Mouse (Mus musculus) cerebellum, adult 2 months (tissue): Measurements from ENCODE around the gene Rabep2.

Experiments used
- CTCF ChIP-seq: fragments of 200-500 bp; IDR thresholded peaks from 2 replicates; pipeline ENCODE4 v1.5.1; 2011; ENCODE audit warnings: low read depth, mild to moderate bottlenecking, control low read depth, low read length, moderate library complexity, borderline replicate concordance; ENCODE audit not compliant: insufficient read depth
- POLR2A ChIP-seq: fragments of 200-500 bp; IDR thresholded peaks from 2 replicates; pipeline ENCODE4 v1.6.1; 2011; ENCODE audit warnings: low read length, control low read depth, borderline replicate concordance; ENCODE audit not compliant: insufficient read depth

DNA sequence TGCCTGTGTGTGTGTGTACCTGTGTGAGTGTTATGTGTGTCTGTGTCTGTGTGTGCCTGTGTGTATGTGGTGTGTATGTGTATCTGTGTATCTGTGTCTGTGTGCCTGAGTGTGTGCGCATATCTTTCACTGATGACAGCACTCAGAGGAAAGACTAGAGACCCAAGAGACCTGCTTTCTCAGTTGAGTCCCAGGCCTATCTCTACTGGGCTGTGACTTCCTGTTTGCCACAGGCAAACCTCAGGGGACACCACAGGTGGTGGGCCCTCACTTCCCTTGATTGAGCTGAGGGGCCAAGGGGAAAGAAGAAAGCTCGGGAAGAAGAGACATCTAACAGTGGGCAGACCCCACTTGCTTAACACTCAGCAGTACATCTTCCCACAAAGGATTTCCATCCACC is 11.9 kb upstream of the Rabep2 start:
- TF ChIP-seq CTCF: no peak
- TF ChIP-seq POLR2A: no peak
